Mouse (Mus musculus) left cerebral cortex, adult 11 months (tissue): ENCODE measurements around the gene Fam221a.
A peak's percentile ranks its signal among the peaks of the same experiment; 100 is the strongest.
"Not testable (repeated sequence)": the region's sequence is repeated elsewhere in the genome, so short reads cannot be mapped to it uniquely, and the experiment has no call there.

Experiments
- DNase-seq: peaks from one replicate; pipeline ENCODE4 v3.0.0; 2022; ENCODE audit warnings: low spot score

Fam221a gene

GRCm38 (mm10) chr6:49378328-49378727 is 10.8 kb downstream of the Fam221a start:
- DNase-seq, result no peak

GRCm38 (mm10) chr6:49394276-49394675 is 26.7 kb downstream of the Fam221a start:
- no peak for DNase-seq

- DNase-seq, result peak; percentile 5
These were observed 27.8 kb downstream of the Fam221a start, which contains the start of gene Stk31 for GRCm38 (mm10) chr6:49395316-49395715. TSS of gene Stk31 (plus strand) at chr6:49395604.

GRCm38 (mm10) chr6:49397466-49397865 is 29.9 kb downstream of the Fam221a start:
- DNase-seq, result no peak

GRCm38 (mm10) chr6:49398365-49398764 is 30.8 kb downstream of the Fam221a start:
- DNase-seq, result no peak

- DNase-seq, result no peak
These were observed 43.3 kb downstream of the Fam221a start for GRCm38 (mm10) chr6:49410830-49411229.

- not testable (repeated sequence) for DNase-seq
These were observed 45.4 kb downstream of the Fam221a start for GRCm38 (mm10) chr6:49412967-49413366.

- no peak for DNase-seq
These were observed 48.4 kb downstream of the Fam221a start for GRCm38 (mm10) chr6:49415971-49416370.

GRCm38 (mm10) chr6:49437306-49437705 is 69.8 kb downstream of the Fam221a start:
- DNase-seq, result no peak
